Mouse (Mus musculus): Measurements from ENCODE around the gene Prrxl1. TPM values are rescaled to one million over a fixed set of nuclear protein-coding genes. Genes with fewer than 3 reads are reported as not detected.

Gene Prrxl1
- 50.8 and 53.8 TPM in 2 replicates for polyA plus RNA-seq (2015; fragmentation: Nextera tagmentation; extraction: Ambion mirVana)

- H3K27me3 ChIP-seq (replicated peaks; ENCODE audit: control insufficient read depth, insufficient read depth, low read length): peaks cover 43% of the 10 kb centered on the region
- peak; percentile 71 for ATAC-seq
- H3K27ac ChIP-seq (ENCODE audit: low read depth, low read length): no peak within 1 kb of the TSS; the same call in 1 of the 2 replicates
- H3K4me2 ChIP-seq (ENCODE audit: low read length): peak within 1 kb of the TSS; percentile 72
- peak within 1 kb of the TSS; percentile 41 for H3K4me3 ChIP-seq (ENCODE audit: low read length)
- 1% methylated on average over 47 of the region's 53 CpGs for WGBS
- no peaks in the 10 kb centered on the region for H3K36me3 ChIP-seq (ENCODE audit: control insufficient read depth, insufficient read depth, low read length)
- peaks cover 27% of the 10 kb centered on the region for H3K4me1 ChIP-seq (ENCODE audit: control insufficient read depth, insufficient read depth, low read depth, low read length)
- no peaks in the 10 kb centered on the region for H3K9me3 ChIP-seq (ENCODE audit: control insufficient read depth, low read length)
- H3K9ac ChIP-seq (ENCODE audit: low read depth, low read length): peak within 1 kb of the TSS; percentile 48
These were observed at the start of gene Prrxl1 for GRCm38 (mm10) chr14:32599290-32600041. Gene Prrxl1 (plus strand): TSS chr14:32599407.

GRCm38 (mm10) chr14:32551854-32552253 lies 47.4 kb upstream of the Prrxl1 start:
- Histone ChIP-seq H3K27me3 (replicated peaks; ENCODE audit: control insufficient read depth, insufficient read depth, low read length) (no peaks in the 10 kb centered on the region), H3K4me2 (ENCODE audit: low read length) (no peak overlapping the region), H3K4me3 (ENCODE audit: low read length) (no peak overlapping the region), H3K27ac (ENCODE audit: low read depth, low read length) (no peak overlapping the region), H3K36me3 (ENCODE audit: control insufficient read depth, insufficient read depth, low read length) (peaks cover 3% of the 10 kb centered on the region; the same call in 1 of the 2 replicates), H3K9ac (ENCODE audit: low read depth, low read length) (no peak overlapping the region), H3K4me1 (ENCODE audit: control insufficient read depth, insufficient read depth, low read depth, low read length) (no peaks in the 10 kb centered on the region), H3K9me3 (ENCODE audit: control insufficient read depth, low read length) (no peaks in the 10 kb centered on the region)
- WGBS: 75% methylated on average over 5 of the region's 5 CpGs
- ATAC-seq: no peak

GRCm38 (mm10) chr14:32553198-32553903 lies 45.9 kb upstream of the Prrxl1 start:
- Histone ChIP-seq H3K4me3 (ENCODE audit: low read length) (no peak overlapping the region), H3K9me3 (ENCODE audit: control insufficient read depth, low read length) (no peaks in the 10 kb centered on the region), H3K4me1 (ENCODE audit: control insufficient read depth, insufficient read depth, low read depth, low read length) (no peaks in the 10 kb centered on the region), H3K4me2 (ENCODE audit: low read length) (no peak overlapping the region), H3K36me3 (ENCODE audit: control insufficient read depth, insufficient read depth, low read length) (peaks cover 3% of the 10 kb centered on the region; the same call in 1 of the 2 replicates), H3K27ac (ENCODE audit: low read depth, low read length) (no peak overlapping the region), H3K27me3 (replicated peaks; ENCODE audit: control insufficient read depth, insufficient read depth, low read length) (no peaks in the 10 kb centered on the region), H3K9ac (ENCODE audit: low read depth, low read length) (no peak overlapping the region)
- no peak for ATAC-seq
- 68% methylated on average over 10 of the region's 10 CpGs for WGBS

- H3K27ac ChIP-seq (ENCODE audit: low read depth, low read length): no peak overlapping the region
- WGBS: 52% methylated on average over 8 of the region's 8 CpGs
- ATAC-seq: peak; percentile 76
- no peaks in the 10 kb centered on the region for H3K27me3 ChIP-seq (replicated peaks; ENCODE audit: control insufficient read depth, insufficient read depth, low read length)
- H3K9me3 ChIP-seq (ENCODE audit: control insufficient read depth, low read length): no peaks in the 10 kb centered on the region
- H3K36me3 ChIP-seq (ENCODE audit: control insufficient read depth, insufficient read depth, low read length): peaks cover 6% of the 10 kb centered on the region; the same call in 1 of the 2 replicates
- H3K4me1 ChIP-seq (ENCODE audit: control insufficient read depth, insufficient read depth, low read depth, low read length): no peaks in the 10 kb centered on the region
- no peak overlapping the region for H3K9ac ChIP-seq (ENCODE audit: low read depth, low read length)
- H3K4me3 ChIP-seq (ENCODE audit: low read length): no peak overlapping the region
- H3K4me2 ChIP-seq (ENCODE audit: low read length): no peak overlapping the region
These were observed 44.2 kb upstream of the Prrxl1 start for GRCm38 (mm10) chr14:32554860-32555526.

GRCm38 (mm10) chr14:32561428-32561827 lies 37.8 kb upstream of the Prrxl1 start:
- no peak overlapping the region for H3K4me2 ChIP-seq (ENCODE audit: low read length)
- no peaks in the 10 kb centered on the region for H3K27me3 ChIP-seq (replicated peaks; ENCODE audit: control insufficient read depth, insufficient read depth, low read length)
- H3K27ac ChIP-seq (ENCODE audit: low read depth, low read length): no peak overlapping the region
- H3K4me1 ChIP-seq (ENCODE audit: control insufficient read depth, insufficient read depth, low read depth, low read length): no peaks in the 10 kb centered on the region
- H3K36me3 ChIP-seq (ENCODE audit: control insufficient read depth, insufficient read depth, low read length): peaks cover 21% of the 10 kb centered on the region
- no peaks in the 10 kb centered on the region for H3K9me3 ChIP-seq (ENCODE audit: control insufficient read depth, low read length)
- WGBS: 98% methylated on average over 3 of the region's 3 CpGs
- no peak for ATAC-seq
- H3K9ac ChIP-seq (ENCODE audit: low read depth, low read length): no peak overlapping the region
- no peak overlapping the region for H3K4me3 ChIP-seq (ENCODE audit: low read length)

GRCm38 (mm10) chr14:32563661-32564060 lies 35.5 kb upstream of the Prrxl1 start:
- Histone ChIP-seq H3K27ac (ENCODE audit: low read depth, low read length) (no peak overlapping the region), H3K9ac (ENCODE audit: low read depth, low read length) (no peak overlapping the region)
- WGBS: 84% methylated on average over 6 of the region's 6 CpGs

GRCm38 (mm10) chr14:32572519-32572918 lies 26.7 kb upstream of the Prrxl1 start:
- H3K9me3 ChIP-seq (ENCODE audit: control insufficient read depth, low read length): no peaks in the 10 kb centered on the region
- peaks cover 43% of the 10 kb centered on the region for H3K36me3 ChIP-seq (ENCODE audit: control insufficient read depth, insufficient read depth, low read length)
- no peak overlapping the region for H3K27ac ChIP-seq (ENCODE audit: low read depth, low read length)
- 55% methylated on average over 8 of the region's 8 CpGs for WGBS
- H3K27me3 ChIP-seq (replicated peaks; ENCODE audit: control insufficient read depth, insufficient read depth, low read length): no peaks in the 10 kb centered on the region
- H3K9ac ChIP-seq (ENCODE audit: low read depth, low read length): no peak overlapping the region
- no peak for ATAC-seq
- H3K4me1 ChIP-seq (ENCODE audit: control insufficient read depth, insufficient read depth, low read depth, low read length): no peaks in the 10 kb centered on the region
- H3K4me3 ChIP-seq (ENCODE audit: low read length): no peak overlapping the region
- no peak overlapping the region for H3K4me2 ChIP-seq (ENCODE audit: low read length)

More at GRCm38 (mm10) chr14:32563661-32564060, 35.5 kb upstream of the Prrxl1 start:
- no peaks in the 10 kb centered on the region for H3K9me3 ChIP-seq (ENCODE audit: control insufficient read depth, low read length)
- H3K27me3 ChIP-seq (replicated peaks; ENCODE audit: control insufficient read depth, insufficient read depth, low read length): no peaks in the 10 kb centered on the region
- no peak overlapping the region for H3K4me3 ChIP-seq (ENCODE audit: low read length)
- no peaks in the 10 kb centered on the region for H3K4me1 ChIP-seq (ENCODE audit: control insufficient read depth, insufficient read depth, low read depth, low read length)
- H3K4me2 ChIP-seq (ENCODE audit: low read length): no peak overlapping the region
- peaks cover 36% of the 10 kb centered on the region for H3K36me3 ChIP-seq (ENCODE audit: control insufficient read depth, insufficient read depth, low read length)
- ATAC-seq: no peak

GRCm38 (mm10) chr14:32578420-32578819 lies 20.8 kb upstream of the Prrxl1 start:
- Histone ChIP-seq H3K4me1 (ENCODE audit: control insufficient read depth, insufficient read depth, low read depth, low read length) (no peaks in the 10 kb centered on the region), H3K9ac (ENCODE audit: low read depth, low read length) (no peak overlapping the region), H3K4me2 (ENCODE audit: low read length) (no peak overlapping the region), H3K4me3 (ENCODE audit: low read length) (no peak overlapping the region), H3K27ac (ENCODE audit: low read depth, low read length) (no peak overlapping the region), H3K9me3 (ENCODE audit: control insufficient read depth, low read length) (no peaks in the 10 kb centered on the region), H3K27me3 (replicated peaks; ENCODE audit: control insufficient read depth, insufficient read depth, low read length) (no peaks in the 10 kb centered on the region), H3K36me3 (ENCODE audit: control insufficient read depth, insufficient read depth, low read length) (peaks cover 31% of the 10 kb centered on the region)
- 93% methylated on average over 2 of the region's 2 CpGs for WGBS
- ATAC-seq: no peak

GRCm38 (mm10) chr14:32583696-32584095 lies 15.5 kb upstream of the Prrxl1 start:
- H3K9me3 ChIP-seq (ENCODE audit: control insufficient read depth, low read length): no peaks in the 10 kb centered on the region
- WGBS: 89% methylated on average over 9 of the region's 9 CpGs

More at GRCm38 (mm10) chr14:32583696-32584095, 15.5 kb upstream of the Prrxl1 start:
- Histone ChIP-seq H3K27ac (ENCODE audit: low read depth, low read length) (no peak overlapping the region), H3K9ac (ENCODE audit: low read depth, low read length) (no peak overlapping the region), H3K4me3 (ENCODE audit: low read length) (no peak overlapping the region), H3K27me3 (replicated peaks; ENCODE audit: control insufficient read depth, insufficient read depth, low read length) (no peaks in the 10 kb centered on the region), H3K36me3 (ENCODE audit: control insufficient read depth, insufficient read depth, low read length) (no peaks in the 10 kb centered on the region), H3K4me1 (ENCODE audit: control insufficient read depth, insufficient read depth, low read depth, low read length) (no peaks in the 10 kb centered on the region), H3K4me2 (ENCODE audit: low read length) (no peak overlapping the region)
- no peak for ATAC-seq
